Mouse (Mus musculus) layer of hippocampus, adult 8-10 months (tissue): Measurements from ENCODE around the gene Ctc1. TPM values are rescaled to one million over a fixed set of nuclear protein-coding genes. Genes with fewer than 3 reads are reported as not detected.
"Not testable (repeated sequence)": the region's sequence is repeated elsewhere in the genome, so short reads cannot be mapped to it uniquely, and the experiment has no call there.

Experiments used
- DNase-seq, 2 experiments: peaks; one replicate each; pipeline ENCODE4 v3.0.0; 2022; ENCODE audit warnings: low spot score in 2 of 2
- total RNA-seq, 4 experiments: library from RNA; stranded (reverse); gene quantifications; 2 replicates each; pipeline ENCODE4 v1.2.4; 2022

The Ctc1 gene
- total RNA-seq: 10 to 100 TPM; 39.8 to 46.9 (median 41.8) TPM

- DNase-seq: peak; percentile 85 to 87
Observed at GRCm38 (mm10) chr11:69015644-69016441, at the start of gene Ctc1. TSS of gene Ctc1 (plus strand) at chr11:69015911.

GRCm38 (mm10) chr11:68966554-68966953 lies 49.2 kb upstream of the Ctc1 start:
- no peak for DNase-seq

GRCm38 (mm10) chr11:68967337-68968282 lies 48.1 kb upstream of the Ctc1 start, which contains the start of gene Slc25a35:
TSS of gene Slc25a35 (plus strand) at chr11:68968131.
- peak; percentile 85 to 89 for DNase-seq

- no peak for DNase-seq
Observed at GRCm38 (mm10) chr11:68968752-68969151, 47.0 kb upstream of the Ctc1 start.

GRCm38 (mm10) chr11:68970232-68970631 lies 45.5 kb upstream of the Ctc1 start:
- no peak for DNase-seq

- DNase-seq: peak; percentile 66 to 73
Observed at GRCm38 (mm10) chr11:68973250-68974058, 42.3 kb upstream of the Ctc1 start.

GRCm38 (mm10) chr11:68974059-68974450 lies 41.7 kb upstream of the Ctc1 start:
- DNase-seq: no peak

- DNase-seq: no peak
Observed at GRCm38 (mm10) chr11:68975085-68975484, 40.6 kb upstream of the Ctc1 start, which contains the start of gene Rangrf. TSS of gene Rangrf (minus strand) at chr11:68975185.

GRCm38 (mm10) chr11:68975601-68976000 lies 40.1 kb upstream of the Ctc1 start:
- DNase-seq: no peak

- DNase-seq: no peak
Observed at GRCm38 (mm10) chr11:68979320-68979733, 36.4 kb upstream of the Ctc1 start.

GRCm38 (mm10) chr11:68980919-68981318 lies 34.8 kb upstream of the Ctc1 start:
- no peak for DNase-seq

GRCm38 (mm10) chr11:68982639-68983369 lies 32.9 kb upstream of the Ctc1 start:
- peak in 1 of 2 experiments; percentile 62 for DNase-seq

- DNase-seq: no peak
Observed at GRCm38 (mm10) chr11:68987365-68987882, 28.3 kb upstream of the Ctc1 start.

GRCm38 (mm10) chr11:68988341-68988740 lies 27.4 kb upstream of the Ctc1 start:
- no peak for DNase-seq

GRCm38 (mm10) chr11:68993122-68993521 lies 22.6 kb upstream of the Ctc1 start:
- no peak for DNase-seq

GRCm38 (mm10) chr11:68994377-68994776 lies 21.3 kb upstream of the Ctc1 start:
- no peak for DNase-seq

- no peak for DNase-seq
Observed at GRCm38 (mm10) chr11:68997080-68997479, 18.6 kb upstream of the Ctc1 start.

- DNase-seq: not testable (repeated sequence)
Observed at GRCm38 (mm10) chr11:69002782-69003181, 12.9 kb upstream of the Ctc1 start.

- DNase-seq: no peak
Observed at GRCm38 (mm10) chr11:69003592-69003991, 12.1 kb upstream of the Ctc1 start.

GRCm38 (mm10) chr11:69005193-69005592 lies 10.5 kb upstream of the Ctc1 start:
- DNase-seq: no peak
